Mouse (Mus musculus): Measurements from ENCODE around the gene Bace2. TPM values are rescaled to one million over a fixed set of nuclear protein-coding genes. Genes with fewer than 3 reads are reported as not detected.

Gene Bace2
- polyA plus RNA-seq, 1 experiment, result not detected

DNA sequence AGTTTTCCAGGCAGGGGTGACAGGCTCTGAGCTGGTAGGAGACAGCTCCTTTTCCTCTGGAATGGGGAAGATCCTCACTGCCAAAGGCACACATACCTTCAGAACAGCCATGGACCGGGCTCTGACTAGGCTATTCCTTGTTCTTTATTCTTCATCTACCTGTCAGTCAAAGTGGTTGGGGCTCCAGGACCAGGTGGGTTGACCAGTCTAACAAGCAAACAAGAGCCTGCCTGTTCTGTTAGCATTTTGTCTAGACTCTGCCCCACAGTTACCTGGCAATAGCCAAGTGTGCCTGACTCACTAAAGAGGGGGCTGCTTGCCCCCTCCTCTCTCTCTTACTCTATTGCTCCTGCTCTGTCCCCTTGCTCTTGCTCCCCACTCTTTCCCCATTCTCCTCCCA lies 135.8 kb downstream of the Bace2 start:
- Histone ChIP-seq H3K4me1 (peaks cover 15% of the 10 kb centered on the region), H3K4me3 (replicated peaks) (no peak overlapping the region), H3K27me3 (replicated peaks) (peaks cover 22% of the 10 kb centered on the region), H3K9me3 (no peaks in the 10 kb centered on the region), H3K36me3 (replicated peaks; ENCODE audit: low read length) (no peaks in the 10 kb centered on the region)
- no peak for TF ChIP-seq FLI1 (IDR thresholded peaks at IDR 0.05; ENCODE audit: low read length)
- TF ChIP-seq GATA1 (IDR thresholded peaks at IDR 0.05; ENCODE audit: borderline replicate concordance, low read length), result no peak

Other genes with a start within 250 kb of the Bace2 start
- not detected in 2 replicates for gene Dscam, start 186.0 kb upstream of the Bace2 start, polyA plus RNA-seq (2012; ENCODE audit: insufficient read depth, low replicate concordance)
- 1.3 TPM in 1 of 2 replicates, not detected in the other for gene Mx1, start 106.2 kb downstream of the Bace2 start, polyA plus RNA-seq (2012; ENCODE audit: insufficient read depth, low replicate concordance)
- 0.75 TPM in 1 of 2 replicates, not detected in the other for gene Fam3b, start 158.1 kb downstream of the Bace2 start, polyA plus RNA-seq (2012; ENCODE audit: insufficient read depth, low replicate concordance)

All from megakaryocyte, embryonic 14.5 days (primary cell).